Mouse (Mus musculus) C2C12 (cell line): ENCODE measurements around the gene Prss56.

ENCODE experiments used
- CEBPB ChIP-seq: IDR thresholded peaks from one replicate; pipeline ENCODE4 v1.6.1; 2011; ENCODE audit warnings: low read depth, mild to moderate bottlenecking, control low read depth, moderate library complexity
- CTCF ChIP-seq: IDR thresholded peaks from one replicate; pipeline ENCODE4 v1.5.1; 2011; ENCODE audit not compliant: control insufficient read depth, insufficient read depth, insufficient read length
- MAX ChIP-seq: IDR thresholded peaks from one replicate; pipeline ENCODE4 v1.6.1; 2011; ENCODE audit warnings: mild to moderate bottlenecking, control low read depth
- USF1 ChIP-seq: IDR thresholded peaks from one replicate; pipeline ENCODE4 v1.6.1; 2011; ENCODE audit warnings: low read depth, mild to moderate bottlenecking, control low read depth, moderate library complexity

DNA sequence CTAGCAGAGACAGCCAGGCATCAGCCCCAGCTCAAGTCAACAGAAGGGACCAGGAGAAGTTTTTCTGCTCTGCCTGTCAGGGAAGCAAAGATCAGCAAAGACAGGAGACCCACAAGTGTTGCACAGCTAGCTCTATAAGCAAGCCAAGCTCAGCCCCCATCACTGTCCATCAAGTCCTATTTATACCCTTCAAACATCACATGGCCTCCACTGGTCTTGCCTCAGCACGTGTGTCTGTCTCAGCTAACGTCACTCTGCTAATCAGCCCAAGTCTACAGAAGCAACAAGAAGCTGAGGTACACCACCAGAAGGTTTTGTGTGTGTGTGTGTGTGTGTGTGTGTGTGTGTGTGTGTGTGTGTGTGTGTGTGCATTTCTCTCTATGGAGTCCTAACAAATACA is 17.7 kb downstream of the Prss56 start:
- no peak for TF ChIP-seq CTCF
- TF ChIP-seq MAX = no peak
- TF ChIP-seq USF1 = no peak
- TF ChIP-seq CEBPB = no peak
